Mouse (Mus musculus): ENCODE results near the gene Rasd2. TPM values are rescaled to one million over a fixed set of nuclear protein-coding genes. Genes with fewer than 3 reads are reported as not detected.

The Rasd2 gene
- polyA plus RNA-seq (2021; fragmentation: Nextera tagmentation), result 24.6 and 27.9 TPM in 2 replicates
- long read RNA-seq, experiment 1, transcript Rasd2-202 (3 exons, 2,810 nt), result major isoform, 21 of 27 reads
- long read RNA-seq, experiment 1, partial matches to known transcripts, result 2 of 27 reads
- long read RNA-seq, experiment 1, other reads (novel, unspliced or antisense), result 4 of 27 reads
- long read RNA-seq, experiment 2, transcript Rasd2-202 (3 exons, 2,810 nt), result major isoform, 88 of 99 reads
- long read RNA-seq, experiment 2, partial matches to known transcripts, result 1 of 99 reads
- long read RNA-seq, experiment 2, other reads (novel, unspliced or antisense), result 10 of 99 reads

GRCm38 (mm10) chr8:75213686-75214085 lies at the start of gene Rasd2:
Rasd2 (plus strand) TSS chr8:75213944.

Other genes with a start within 250 kb of the Rasd2 start
- 33.2 and 34.3 TPM in 2 replicates for gene Hmgxb4, start 220.6 kb upstream of the Rasd2 start, polyA plus RNA-seq (2021; fragmentation: Nextera tagmentation)
- 61.2 and 64.5 TPM in 2 replicates for gene Tom1, start 180.2 kb upstream of the Rasd2 start, polyA plus RNA-seq (2021; fragmentation: Nextera tagmentation)
- 2.7 and 3.3 TPM in 2 replicates for gene Hmox1, start 120.3 kb upstream of the Rasd2 start, polyA plus RNA-seq (2021; fragmentation: Nextera tagmentation)
- gene Mcm5, start 104.4 kb upstream of the Rasd2 start, polyA plus RNA-seq (2021; fragmentation: Nextera tagmentation), result 3.4 and 4.3 TPM in 2 replicates
- gene Gm10358, start 192.6 kb downstream of the Rasd2 start, polyA plus RNA-seq (2021; fragmentation: Nextera tagmentation), result 0.28 and 0.31 TPM in 2 replicates
- gene Iqcm, start 234.8 kb downstream of the Rasd2 start, polyA plus RNA-seq (2021; fragmentation: Nextera tagmentation), result 0.11 TPM in 1 of 2 replicates, not detected in the other